Mouse (Mus musculus) cerebellum, adult 9-11 months (tissue): ENCODE measurements around the gene Apol7a.

Experiments
- DNase-seq: peaks from one replicate; pipeline ENCODE4 v3.0.0; 2022

The Apol7a gene

DNA sequence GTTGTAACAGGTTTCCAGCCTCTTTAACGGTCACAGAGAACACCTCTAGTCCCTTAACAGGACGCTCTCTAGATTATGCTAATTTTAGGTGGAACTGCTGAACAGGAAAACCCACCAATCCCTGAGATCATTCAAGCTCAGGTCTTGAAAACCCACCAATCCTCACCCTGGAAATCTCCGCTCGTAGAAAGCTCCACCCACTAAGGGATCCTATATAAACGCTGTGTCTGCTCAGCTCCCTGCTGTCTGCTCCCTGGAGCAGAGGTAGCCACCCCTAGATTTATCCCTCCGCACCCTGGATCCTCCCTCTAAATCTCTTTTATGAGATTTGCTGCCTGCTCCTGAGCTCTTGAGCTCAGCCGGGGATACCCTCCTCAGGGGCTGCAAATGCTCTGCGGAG is 28.3 kb downstream of the Apol7a start:
- DNase-seq = no peak

GRCm38 (mm10) chr15:77369981-77370380 is 28.9 kb downstream of the Apol7a start:
- DNase-seq = peak; percentile 43

DNA sequence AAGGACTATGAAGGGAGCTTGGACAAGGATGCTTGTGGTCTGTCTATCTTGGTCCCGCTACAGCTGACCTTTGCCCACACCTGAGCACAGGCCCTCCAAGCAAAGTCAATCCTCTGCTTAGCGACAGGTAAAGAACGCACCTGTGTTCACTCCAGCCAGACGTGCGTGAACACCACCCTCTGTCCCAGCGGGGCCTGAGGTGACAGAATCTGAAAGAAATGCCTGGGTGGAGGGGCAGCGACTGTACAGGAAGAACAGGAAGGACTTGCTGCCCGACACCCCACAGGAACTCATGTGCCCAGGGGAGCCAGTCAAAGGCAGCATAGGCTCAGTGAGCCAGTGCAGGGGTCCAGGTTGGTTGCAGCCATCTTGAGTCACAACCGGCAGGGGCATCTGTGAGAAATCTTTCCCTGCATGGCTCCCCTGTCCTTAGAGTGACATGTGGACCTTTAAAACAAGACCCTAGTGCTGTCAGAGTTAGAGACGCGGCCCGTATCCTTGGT is 30.0 kb downstream of the Apol7a start:
- DNase-seq = peak; percentile 59

- DNase-seq = peak; percentile 95
Measured at GRCm38 (mm10) chr15:77368148-77368547, 30.8 kb downstream of the Apol7a start.

DNA sequence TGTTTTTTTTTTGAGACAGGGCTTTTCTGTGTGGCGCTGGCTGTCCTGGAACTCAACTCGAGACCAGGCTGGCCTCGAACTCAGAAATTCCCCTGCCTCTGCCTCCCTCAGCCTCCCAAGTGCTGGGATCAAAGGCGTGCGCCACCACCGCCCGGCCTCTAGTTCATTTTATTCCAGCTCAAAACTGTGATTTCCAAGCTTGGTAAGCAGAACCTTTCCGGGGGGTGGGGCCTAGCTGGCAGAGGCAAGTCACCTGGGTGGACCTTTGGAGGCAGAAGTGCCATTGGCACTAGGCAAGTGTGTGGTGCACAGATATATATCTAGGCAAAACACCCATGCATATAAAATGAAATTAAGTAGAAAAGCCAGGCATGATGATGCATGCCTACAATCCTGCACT is 31.4 kb downstream of the Apol7a start:
- DNase-seq = peak; percentile 74

- peak; percentile 87 for DNase-seq
Measured at GRCm38 (mm10) chr15:77366706-77367484, 32.0 kb downstream of the Apol7a start.

DNA sequence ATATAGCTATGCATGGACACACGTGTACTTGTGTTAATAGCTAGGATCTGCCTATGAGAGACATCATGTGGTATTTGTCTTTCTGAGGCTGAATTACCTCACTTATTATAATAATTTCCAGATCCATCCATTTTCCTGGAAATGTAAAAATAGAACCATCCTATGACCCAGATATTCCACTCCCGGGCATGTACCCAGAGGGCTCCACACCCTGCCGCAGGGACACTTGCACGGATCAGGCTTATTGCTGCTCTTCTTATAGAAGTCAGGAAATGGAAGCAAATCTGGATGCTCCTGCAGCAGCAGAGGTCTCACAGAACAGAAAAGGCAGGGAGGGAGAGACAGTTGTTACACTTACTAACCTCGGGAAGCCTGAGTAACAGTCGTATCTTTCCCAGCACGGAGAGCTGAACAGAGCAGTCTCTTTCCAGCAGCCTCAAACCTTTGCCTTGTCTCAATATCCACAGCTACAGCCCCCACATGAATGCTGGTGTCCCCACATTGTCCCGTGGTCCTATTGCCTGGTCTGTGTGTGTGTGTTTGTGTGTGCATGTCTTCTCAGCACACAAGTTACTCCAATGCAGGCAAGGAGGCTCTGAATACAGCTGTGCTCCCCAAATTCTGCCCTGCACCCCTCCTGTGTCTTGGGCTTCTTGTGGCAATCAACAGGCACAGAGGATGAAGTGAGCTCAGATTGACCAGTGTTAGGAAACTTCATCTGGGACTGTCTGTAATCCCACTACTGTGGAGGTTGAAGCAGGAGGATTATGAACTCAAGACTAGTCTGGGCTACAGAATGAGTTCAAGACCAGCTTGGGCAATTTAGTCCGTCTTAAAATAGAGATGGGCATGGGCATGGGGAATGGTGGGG is 33.0 kb downstream of the Apol7a start:
- peak; percentile 57 for DNase-seq

- no peak for DNase-seq
Measured at GRCm38 (mm10) chr15:77364026-77364425, 34.9 kb downstream of the Apol7a start.

- no peak for DNase-seq
Measured at GRCm38 (mm10) chr15:77363578-77363977, 35.3 kb downstream of the Apol7a start.

GRCm38 (mm10) chr15:77362952-77363351 is 36.0 kb downstream of the Apol7a start:
- DNase-seq = no peak

GRCm38 (mm10) chr15:77359905-77360304 is 39.0 kb downstream of the Apol7a start:
- peak; percentile 31 for DNase-seq

- DNase-seq = peak; percentile 42
Measured at GRCm38 (mm10) chr15:77359486-77359885, 39.4 kb downstream of the Apol7a start.

GRCm38 (mm10) chr15:77359084-77359483 is 39.8 kb downstream of the Apol7a start:
- DNase-seq = no peak

GRCm38 (mm10) chr15:77358320-77359040 is 40.4 kb downstream of the Apol7a start:
- DNase-seq = peak; percentile 93

DNA sequence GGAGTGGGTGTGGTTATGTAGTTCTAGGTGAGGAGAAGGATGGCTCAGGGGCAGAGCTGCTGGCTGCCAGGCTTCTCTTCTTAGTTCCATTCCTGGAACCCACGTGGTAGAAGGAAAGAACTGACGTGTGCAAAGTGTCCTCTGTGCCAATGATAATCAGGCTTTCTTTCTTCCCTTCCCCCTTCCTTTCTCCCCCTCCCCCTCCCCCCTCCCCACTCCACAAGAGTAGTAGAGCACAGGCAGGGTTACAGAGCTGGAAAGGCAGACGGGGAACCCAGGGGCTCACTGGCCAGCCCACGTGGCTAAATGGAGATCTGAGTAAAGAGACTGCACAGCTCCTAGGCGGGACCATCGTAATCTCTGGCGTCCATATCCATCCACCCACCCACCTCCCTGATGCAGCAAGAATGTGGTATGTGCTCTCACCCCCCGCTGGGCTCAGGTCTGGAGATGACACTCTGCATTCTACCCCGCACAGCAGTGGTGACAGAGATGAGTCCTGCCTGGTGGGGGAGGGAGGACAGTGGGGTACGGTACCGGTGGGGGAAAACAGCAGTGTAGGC is 42.6 kb downstream of the Apol7a start:
- DNase-seq = peak; percentile 51

GRCm38 (mm10) chr15:77354848-77355551 is 43.9 kb downstream of the Apol7a start:
- DNase-seq = peak; percentile 66

GRCm38 (mm10) chr15:77354496-77354847 is 44.4 kb downstream of the Apol7a start:
- no peak for DNase-seq

- DNase-seq = no peak
Measured at GRCm38 (mm10) chr15:77353764-77354163, 45.1 kb downstream of the Apol7a start.

DNA sequence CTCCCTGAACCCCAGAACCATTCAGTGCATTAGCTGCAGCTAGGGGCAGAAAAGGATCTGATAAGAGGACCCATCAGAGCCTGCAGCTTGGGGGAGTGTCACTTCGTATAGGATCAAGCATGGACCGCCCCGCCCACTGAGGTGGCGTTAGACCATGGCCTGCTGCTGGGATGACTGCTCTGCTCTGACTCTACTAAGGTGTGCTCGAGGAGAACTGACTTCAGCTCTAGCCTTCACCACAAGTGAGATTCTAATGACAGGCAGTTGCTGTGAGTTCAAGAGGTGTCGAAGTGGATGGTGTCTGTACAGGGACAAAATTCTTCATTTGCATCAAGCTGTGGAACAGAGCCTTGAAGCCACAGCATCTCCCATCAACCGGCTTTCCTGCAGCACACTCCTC is 46.0 kb downstream of the Apol7a start:
- DNase-seq = no peak

GRCm38 (mm10) chr15:77350117-77350516 is 48.8 kb downstream of the Apol7a start:
- DNase-seq = no peak

DNA sequence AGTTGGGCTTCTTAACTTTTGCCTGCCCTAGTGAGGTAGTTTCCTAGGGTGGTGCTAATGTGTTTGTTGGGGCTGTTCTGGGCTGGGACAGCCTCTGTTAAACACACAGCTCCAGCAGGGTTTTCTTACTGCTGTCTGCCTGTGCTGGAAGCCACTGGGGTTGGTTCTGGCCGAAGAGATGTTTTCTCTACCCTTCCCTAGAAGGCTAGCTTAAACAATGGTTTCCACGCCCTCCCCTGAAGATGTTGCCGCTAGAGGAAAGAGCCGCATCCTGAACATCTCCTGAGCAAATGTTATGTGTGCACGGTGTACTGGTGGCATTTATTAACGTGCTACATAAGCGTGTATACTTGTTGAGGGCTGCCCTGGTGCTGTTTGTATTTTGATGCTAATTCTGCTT is 50.8 kb downstream of the Apol7a start:
- no peak for DNase-seq
